Mouse (Mus musculus): ENCODE measurements around the gene Igf2bp1.

GRCm38 (mm10) chr11:95963304-95963703, 42.4 kb downstream of the Igf2bp1 start:
- TF ChIP-seq CTCF (IDR thresholded peaks at IDR 0.05; ENCODE audit: low read depth, low read length): no peak
- no peak for TF ChIP-seq GATA1 (IDR thresholded peaks at IDR 0.05; ENCODE audit: borderline replicate concordance, low read length)
- no peak for TF ChIP-seq TAL1 (conservative IDR thresholded peaks at IDR 0.05; ENCODE audit: low read depth, low read length)
- no peak for TF ChIP-seq POLR2AphosphoS5 (IDR thresholded peaks at IDR 0.05; ENCODE audit: insufficient replicate concordance, low read depth, low read length)
